Mouse (Mus musculus) thymus, adult 2 months (tissue): ENCODE measurements around the gene Eefsec.

Experiments
- CTCF ChIP-seq: fragments of 200-500 bp; IDR thresholded peaks from 2 replicates; pipeline ENCODE4 v1.5.1; 2012; ENCODE audit warnings: mild to moderate bottlenecking, control low read depth, low read length, moderate library complexity, borderline replicate concordance; ENCODE audit not compliant: control insufficient read depth, poor library complexity, insufficient read depth; ENCODE audit errors: extremely low read depth
- POLR2A ChIP-seq: fragments of 200-500 bp; IDR thresholded peaks from 2 replicates; pipeline ENCODE4 v1.6.1; 2012; ENCODE audit warnings: mild to moderate bottlenecking, low read length, control low read depth, moderate library complexity; ENCODE audit not compliant: control insufficient read depth, poor library complexity, insufficient read depth; ENCODE audit errors: extremely low read depth

DNA sequence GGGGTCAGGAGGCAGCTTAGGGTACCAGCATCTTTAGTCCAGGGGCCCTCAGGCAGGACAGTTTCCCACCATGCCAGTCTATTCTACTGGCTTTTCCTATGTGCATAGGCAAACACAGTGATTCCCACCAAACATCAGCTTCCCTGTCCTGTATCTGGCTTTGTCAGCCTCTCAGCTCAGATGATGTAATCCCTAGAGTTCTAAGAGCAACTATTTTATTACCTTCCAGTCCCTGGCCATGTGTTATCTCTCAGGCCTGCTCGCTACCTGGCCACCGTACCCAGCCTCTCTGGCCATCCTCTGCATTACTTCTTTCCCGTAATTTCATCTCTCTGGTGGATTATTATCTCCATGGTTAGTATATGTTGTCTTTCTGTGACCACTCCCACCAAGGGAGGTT is 185.7 kb downstream of the Eefsec start:
- TF ChIP-seq CTCF (no peak), POLR2A (no peak)
